Mouse (Mus musculus) erythroblast, embryonic 14.5 days (primary cell): Measurements from ENCODE around the gene Zfpm1.

Experiments used
- GATA1 ChIP-seq: IDR thresholded peaks from 2 replicates; pipeline ENCODE4 v1.6.1; 2012; ENCODE audit warnings: low read length, inconsistent platforms, mixed read lengths
- TAL1 ChIP-seq: IDR thresholded peaks from 3 replicates; pipeline ENCODE4 v1.6.1; 2012; ENCODE audit warnings: low read length, inconsistent platforms, mixed read lengths

DNA sequence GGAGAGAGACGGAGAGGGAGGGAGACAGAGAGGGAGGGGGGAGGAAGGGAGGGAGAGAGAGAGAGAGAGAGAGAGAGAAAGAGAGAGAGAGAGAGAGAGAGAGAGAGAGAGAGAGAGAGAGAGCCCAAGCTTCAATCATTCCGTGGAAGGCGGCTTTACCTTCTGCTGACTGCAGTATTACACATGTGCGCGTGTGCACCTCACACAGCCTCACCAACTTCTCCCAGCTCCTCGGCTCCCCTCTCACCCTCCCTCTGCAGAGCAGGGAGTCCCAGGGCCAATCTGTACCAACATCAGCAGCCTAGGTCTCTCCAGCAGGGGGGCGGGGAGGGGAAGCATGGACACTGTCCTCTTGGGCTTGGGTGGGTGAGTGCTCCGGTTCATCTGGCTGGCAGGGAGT lies 81.0 kb downstream of the Zfpm1 start:
- TF ChIP-seq GATA1: no peak
- TF ChIP-seq TAL1: no peak
